Mouse (Mus musculus) layer of hippocampus, adult 2 months (tissue): ENCODE results near the gene Ppp6r1. TPM values are rescaled to one million over a fixed set of nuclear protein-coding genes. Genes with fewer than 3 reads are reported as not detected.
"Not testable (repeated sequence)": the region's sequence is repeated elsewhere in the genome, so short reads cannot be mapped to it uniquely, and the experiment has no call there.

Source experiments
- DNase-seq, 2 experiments: peaks; one replicate each; pipeline ENCODE4 v3.0.0; 2022; ENCODE audit warnings: low spot score in 2 of 2
- H3K27ac ChIP-seq: fragments of 200-600 bp; 2 replicates; pipeline ENCODE4 v1.8.1; 2022
- H3K4me3 ChIP-seq: fragments of 200-600 bp; 2 replicates; pipeline ENCODE4 v1.8.1; 2022; ENCODE audit warnings: mild to moderate bottlenecking
- CTCF ChIP-seq: fragments of 200-600 bp; conservative IDR thresholded peaks from 2 replicates; pipeline ENCODE4 v1.8.1; 2022; ENCODE audit warnings: antibody characterized with exemption, mild to moderate bottlenecking, moderate library complexity
- total RNA-seq, 2 experiments: library from RNA; stranded (reverse); gene quantifications; 2 replicates each; pipeline ENCODE4 v1.2.3; 2021

The Ppp6r1 gene
- total RNA-seq, 2 experiments from 2014 or later, result 133 to 134 TPM

- no peak overlapping the region for H3K4me3 ChIP-seq
- no peak for DNase-seq
- no peak overlapping the region for H3K27ac ChIP-seq
- TF ChIP-seq CTCF, result no peak
Observed at GRCm38 (mm10) chr7:4625928-4626327, 32.9 kb downstream of the Ppp6r1 start.

GRCm38 (mm10) chr7:4624343-4624742, 34.5 kb downstream of the Ppp6r1 start:
- Histone ChIP-seq H3K27ac (no peak overlapping the region), H3K4me3 (no peak overlapping the region)
- no peak for DNase-seq
- TF ChIP-seq CTCF, result peak; percentile 55

DNA sequence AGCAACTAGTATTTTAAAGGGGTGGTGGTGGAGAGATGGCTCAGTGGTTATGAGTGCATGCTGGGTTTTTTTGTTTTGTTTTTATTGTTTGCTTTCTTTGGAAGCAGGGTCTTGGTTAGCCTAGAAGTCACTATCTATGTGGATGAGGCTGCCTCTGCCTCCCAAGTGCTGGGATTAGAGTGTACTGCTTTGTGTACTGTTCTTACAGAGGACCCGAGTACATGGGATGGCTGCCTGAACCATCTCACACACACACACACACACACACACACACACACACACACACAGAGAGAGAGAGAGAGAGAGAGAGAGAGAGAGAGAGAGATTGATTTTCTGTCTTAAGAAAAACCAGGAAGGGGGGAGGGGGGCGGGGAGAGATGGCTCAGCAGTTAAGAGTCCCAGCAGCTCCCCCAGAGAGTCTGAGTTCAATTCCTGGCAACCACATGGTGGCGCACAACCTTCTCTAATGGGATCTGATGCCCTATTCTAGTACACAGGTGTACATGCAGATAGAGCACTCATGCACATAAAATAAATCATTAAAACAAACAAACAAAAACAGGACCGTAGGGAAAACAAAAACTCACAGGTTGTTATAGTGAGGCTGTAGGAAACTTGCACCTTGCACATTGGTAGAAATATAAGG, 35.2 kb downstream of the Ppp6r1 start:
- peak; percentile 64 for TF ChIP-seq CTCF
- DNase-seq, result peak in 1 of 2 experiments; percentile 46
- H3K4me3 ChIP-seq, result no peak overlapping the region
- H3K27ac ChIP-seq, result no peak overlapping the region

GRCm38 (mm10) chr7:4619979-4620378, 38.8 kb downstream of the Ppp6r1 start:
- Histone ChIP-seq H3K27ac (no peak overlapping the region), H3K4me3 (no peak overlapping the region)
- DNase-seq, result no peak
- TF ChIP-seq CTCF, result no peak

DNA sequence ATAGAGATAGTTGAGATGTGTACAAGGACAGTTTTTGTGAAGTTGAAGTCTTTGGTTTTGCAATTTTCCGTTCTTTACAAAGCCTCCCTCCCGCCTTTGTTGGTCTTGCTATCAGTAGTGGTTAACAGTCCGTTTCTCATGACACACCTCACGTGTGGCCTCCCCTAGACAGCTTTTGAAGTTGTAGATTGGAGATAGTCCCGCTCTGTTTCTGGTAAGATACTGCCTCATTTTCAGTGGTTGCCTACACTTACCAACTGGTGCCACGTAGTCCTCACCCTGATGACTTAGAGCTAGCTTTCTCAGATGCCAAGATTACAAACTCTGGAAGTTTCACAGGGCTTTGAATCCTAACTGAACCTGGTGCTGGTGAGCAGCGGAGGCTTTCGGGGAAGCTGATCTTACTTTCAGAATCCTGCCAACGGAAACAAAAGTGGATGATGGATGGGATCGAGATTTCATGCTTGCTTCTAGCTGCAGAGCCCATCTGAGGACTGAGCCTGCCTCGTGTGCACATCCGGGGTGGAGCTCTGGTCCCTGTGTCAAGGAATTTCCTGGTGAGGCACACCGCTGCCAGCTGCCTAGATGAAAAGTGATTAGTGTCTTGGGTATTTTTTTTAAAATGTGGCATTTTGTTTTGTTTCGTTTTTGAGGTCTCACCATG, 44.9 kb downstream of the Ppp6r1 start:
- H3K4me3 ChIP-seq, result no peak overlapping the region
- DNase-seq, result no peak
- no peak overlapping the region for H3K27ac ChIP-seq
- no peak for TF ChIP-seq CTCF

DNA sequence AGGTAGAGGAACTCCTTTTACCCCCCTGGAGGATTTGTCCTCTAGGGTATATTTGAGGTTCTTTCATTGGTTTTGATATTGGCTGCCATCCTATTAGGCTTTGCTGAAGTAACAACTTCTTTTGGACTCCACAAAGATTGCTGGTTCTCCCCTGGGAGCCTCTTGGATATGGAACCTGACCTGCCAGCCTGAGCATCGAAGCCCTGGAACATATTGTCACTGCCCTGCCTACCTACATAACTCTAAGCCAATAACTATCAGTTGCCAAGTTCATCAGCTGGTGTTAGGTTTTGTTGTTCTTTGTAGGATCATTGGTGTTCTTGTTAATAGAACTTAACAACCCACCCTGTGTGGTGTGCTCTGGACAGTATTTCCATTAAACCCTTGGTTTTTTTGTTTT, 45.9 kb downstream of the Ppp6r1 start:
- no peak for DNase-seq
- TF ChIP-seq CTCF, result no peak
- Histone ChIP-seq H3K4me3 (no peak overlapping the region), H3K27ac (no peak overlapping the region)

DNA sequence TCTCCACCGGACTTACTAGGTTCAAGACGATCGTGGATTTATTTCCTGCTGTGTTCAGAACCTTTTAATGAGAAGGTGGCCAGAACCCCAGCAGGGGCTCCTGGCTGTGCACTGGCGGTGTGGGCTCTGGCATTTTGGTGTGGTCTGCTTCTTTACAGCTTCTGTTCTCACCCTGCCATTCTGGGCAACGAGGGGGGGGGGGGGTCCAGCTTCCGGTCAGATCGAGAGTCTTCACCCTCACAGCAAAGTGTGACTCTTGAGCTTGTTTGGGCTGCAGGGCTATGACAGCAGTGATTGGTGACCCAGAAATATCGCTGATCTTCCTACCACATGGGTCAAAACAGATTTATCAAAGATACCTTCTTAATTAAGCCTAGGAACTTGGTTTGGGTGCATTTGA, 46.4 kb downstream of the Ppp6r1 start:
- DNase-seq, result no peak
- no peak overlapping the region for H3K4me3 ChIP-seq
- TF ChIP-seq CTCF, result no peak
- H3K27ac ChIP-seq, result no peak overlapping the region

DNA sequence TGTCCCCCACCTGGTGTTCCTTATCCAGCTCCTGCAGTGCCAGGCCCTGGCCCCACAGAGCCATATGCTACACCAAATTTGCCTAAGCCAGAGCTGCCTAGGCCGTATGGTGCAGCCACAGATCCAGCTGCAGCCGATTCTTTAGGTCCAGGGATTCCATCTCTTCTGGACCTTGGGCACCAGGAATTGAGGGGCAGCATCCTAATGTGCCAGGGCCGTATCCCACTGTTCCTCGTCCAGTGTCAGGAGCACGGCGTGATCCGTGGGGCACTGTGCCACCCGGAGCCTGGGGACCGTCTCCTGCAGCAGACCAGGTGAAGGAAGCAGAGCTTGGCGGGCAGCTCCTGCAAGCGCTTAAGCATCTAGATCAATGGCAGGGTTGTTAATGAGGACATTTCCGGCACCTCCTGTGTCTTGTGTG, 46.9 kb downstream of the Ppp6r1 start:
- no peak for DNase-seq
- TF ChIP-seq CTCF, result no peak
- H3K4me3 ChIP-seq, result no peak overlapping the region
- H3K27ac ChIP-seq, result no peak overlapping the region

GRCm38 (mm10) chr7:4611511-4611910, 47.3 kb downstream of the Ppp6r1 start:
- DNase-seq, result no peak
- H3K27ac ChIP-seq, result no peak overlapping the region
- TF ChIP-seq CTCF, result no peak
- H3K4me3 ChIP-seq, result no peak overlapping the region

- Histone ChIP-seq H3K4me3 (no peak overlapping the region), H3K27ac (no peak overlapping the region)
- DNase-seq, result no peak
- TF ChIP-seq CTCF, result no peak
Observed at GRCm38 (mm10) chr7:4608002-4608401, 50.8 kb downstream of the Ppp6r1 start.

DNA sequence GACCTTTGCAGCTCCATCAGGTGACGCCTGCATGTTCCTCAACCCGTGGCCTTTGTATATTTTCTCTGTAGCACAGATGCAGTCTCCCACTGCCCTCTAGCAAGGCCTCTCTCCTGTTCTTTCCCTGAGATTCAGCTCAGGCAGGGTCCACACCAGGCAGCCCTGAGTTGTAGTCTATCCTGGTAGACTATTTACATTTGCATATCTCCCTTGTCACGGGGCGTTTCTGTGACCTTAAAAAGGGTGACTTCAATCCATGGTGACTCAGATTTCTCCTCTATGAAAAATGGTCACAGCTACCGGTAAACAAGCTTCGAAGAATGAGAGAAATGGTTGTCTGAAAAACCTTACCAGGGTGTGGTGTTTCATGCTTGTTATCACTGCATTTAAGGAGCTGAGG, 54.9 kb downstream of the Ppp6r1 start, which contains the start of gene Ptprh:
Gene Ptprh, minus strand, starts transcription at position 169 of the 400 bp plus-strand sequence.
- Histone ChIP-seq H3K27ac (no peak within 1 kb of the TSS), H3K4me3 (no peak within 1 kb of the TSS)
- no peak for TF ChIP-seq CTCF
- no peak for DNase-seq

DNA sequence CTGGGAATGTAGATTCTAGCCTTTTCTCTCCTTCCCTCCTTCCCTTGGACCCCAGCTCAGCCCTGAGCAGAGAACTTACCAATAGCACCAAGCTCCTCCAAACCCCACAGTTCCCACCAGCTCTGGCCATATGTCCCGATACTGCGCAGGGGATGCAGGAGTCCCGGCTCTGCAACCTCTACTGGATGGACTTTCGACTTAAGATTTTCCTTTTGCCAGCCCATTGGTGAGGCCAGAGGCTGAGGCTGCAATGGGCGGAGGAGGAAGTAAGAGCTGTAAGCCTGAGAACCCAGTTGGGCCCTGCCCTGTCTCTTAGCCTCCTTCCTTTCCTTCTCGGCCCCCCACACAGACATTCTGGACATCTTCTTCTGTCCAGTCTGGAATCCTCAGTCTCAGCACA, 55.9 kb downstream of the Ppp6r1 start:
- no peak overlapping the region for H3K27ac ChIP-seq
- DNase-seq, result no peak
- H3K4me3 ChIP-seq, result no peak overlapping the region
- no peak for TF ChIP-seq CTCF

- not testable (repeated sequence) for H3K4me3 ChIP-seq, DNase-seq, H3K27ac ChIP-seq
Observed at GRCm38 (mm10) chr7:4597046-4597445, 61.8 kb downstream of the Ppp6r1 start.

Other genes with a start within 250 kb of the Ppp6r1 start
- 10 to 100 TPM; 25.2 to 28.4 TPM for gene Rdh13, start 213.4 kb downstream of the Ppp6r1 start, total RNA-seq
- 1 to 10 TPM; 7.8 to 8.9 TPM for gene Eps8l1, start 198.3 kb downstream of the Ppp6r1 start, total RNA-seq
- gene Ppp1r12c, start 157.3 kb downstream of the Ppp6r1 start, total RNA-seq, result 100 to 1,000 TPM; 157 to 161 TPM
- 1 to 10 TPM; 1.7 to 4.0 TPM for gene Tnnt1, start 142.6 kb downstream of the Ppp6r1 start, total RNA-seq
- under 1 TPM in 1 of 2 experiments, not detected in 1; 0.64 TPM for gene Tnni3, start 134.8 kb downstream of the Ppp6r1 start, total RNA-seq
- gene Dnaaf3, start 126.6 kb downstream of the Ppp6r1 start, total RNA-seq, result under 1 TPM; 0.47 to 0.64 TPM
- 100 to 1,000 TPM; 199 to 217 TPM for gene Syt5, start 111.5 kb downstream of the Ppp6r1 start, total RNA-seq
- gene Ptprh, start 55.0 kb downstream of the Ppp6r1 start, total RNA-seq, result under 1 TPM; 0.18 to 0.22 TPM
- gene Tmem86b, start 27.6 kb downstream of the Ppp6r1 start, total RNA-seq, result 10 to 100 TPM; 17.8 to 21.8 TPM
- 10 to 100 TPM; 82.1 to 92.1 TPM for gene Hspbp1, start 26.0 kb upstream of the Ppp6r1 start, total RNA-seq
- 100 to 1,000 TPM; 334 to 355 TPM for gene Brsk1, start 31.6 kb upstream of the Ppp6r1 start, total RNA-seq
- under 1 TPM in 1 of 2 experiments, not detected in 1; 0.13 TPM for gene Tmem150b, start 66.2 kb upstream of the Ppp6r1 start, total RNA-seq
- gene Kmt5c, start 81.1 kb upstream of the Ppp6r1 start, total RNA-seq, result 10 to 100 TPM; 25.2 to 37.6 TPM
- gene Cox6b2, start 94.1 kb upstream of the Ppp6r1 start, total RNA-seq, result 1 to 10 TPM; 1.3 to 3.8 TPM
- gene Fam71e2, start 112.3 kb upstream of the Ppp6r1 start, total RNA-seq, result not detected
- under 1 TPM; 0.25 to 0.26 TPM for gene Il11, start 123.8 kb upstream of the Ppp6r1 start, total RNA-seq
- gene Tmem190, start 123.9 kb upstream of the Ppp6r1 start, total RNA-seq, result not detected
- gene Tmem238, start 130.6 kb upstream of the Ppp6r1 start, total RNA-seq, result 1 to 10 TPM; 2.6 to 2.7 TPM
- gene Rpl28, start 133.9 kb upstream of the Ppp6r1 start, total RNA-seq, result 100 to 1,000 TPM; 458 to 462 TPM
- 100 to 1,000 TPM; 106 to 108 TPM for gene Ube2s, start 153.6 kb upstream of the Ppp6r1 start, total RNA-seq
- 100 to 1,000 TPM; 172 to 204 TPM for gene Shisa7, start 185.7 kb upstream of the Ppp6r1 start, total RNA-seq
- gene Isoc2b, start 211.2 kb upstream of the Ppp6r1 start, total RNA-seq, result 1 to 10 TPM; 4.7 to 5.6 TPM
- gene Isoc2a, start 218.1 kb upstream of the Ppp6r1 start, total RNA-seq, result 10 to 100 TPM; 13.0 to 13.4 TPM
- under 1 TPM in 1 of 2 experiments, not detected in 1; 0.28 TPM for gene Gm36210, start 247.5 kb upstream of the Ppp6r1 start, total RNA-seq